Mouse (Mus musculus): ENCODE results near the gene Sash3. TPM values are rescaled to one million over a fixed set of nuclear protein-coding genes. Genes with fewer than 3 reads are reported as not detected.

The Sash3 gene
- polyA plus RNA-seq, 1 experiment: not detected

GRCm38 (mm10) chrX:48136935-48137334 is 9.3 kb upstream of the Sash3 start:
- Histone ChIP-seq H3K4me3 (no peak overlapping the region), H3K36me3 (ENCODE audit: control insufficient read depth, insufficient read depth) (no peaks in the 10 kb centered on the region), H3K79me2 (ENCODE audit: control insufficient read depth, insufficient read depth) (no peaks in the 10 kb centered on the region), H3K4me2 (ENCODE audit: low read depth) (no peak overlapping the region), H3ac (ENCODE audit: control insufficient read depth, insufficient read length) (no peak overlapping the region), H3K27me3 (ENCODE audit: control insufficient read depth, insufficient read depth, insufficient read length) (peaks cover 4% of the 10 kb centered on the region)
- TF ChIP-seq TCF12 (IDR thresholded peaks at IDR 0.05; ENCODE audit: insufficient read depth, poor library complexity, severe bottlenecking): no peak

- no peaks in the 10 kb centered on the region for H3K36me3 ChIP-seq (ENCODE audit: control insufficient read depth, insufficient read depth)
- no peak overlapping the region for H3K4me3 ChIP-seq
- peaks cover 4% of the 10 kb centered on the region for H3K27me3 ChIP-seq (ENCODE audit: control insufficient read depth, insufficient read depth, insufficient read length)
- no peaks in the 10 kb centered on the region for H3K79me2 ChIP-seq (ENCODE audit: control insufficient read depth, insufficient read depth)
- no peak overlapping the region for H3K4me2 ChIP-seq (ENCODE audit: low read depth)
- H3ac ChIP-seq (ENCODE audit: control insufficient read depth, insufficient read length): no peak overlapping the region
- TF ChIP-seq CEBPB (IDR thresholded peaks at IDR 0.05; ENCODE audit: insufficient read depth, poor library complexity, severe bottlenecking): no peak
- no peak for TF ChIP-seq MAX (IDR thresholded peaks at IDR 0.05; ENCODE audit: low read depth)
- TF ChIP-seq TCF3 (IDR thresholded peaks at IDR 0.05; ENCODE audit: insufficient read length, low read depth): no peak
- no peak for TF ChIP-seq TCF12 (IDR thresholded peaks at IDR 0.05; ENCODE audit: insufficient read depth, poor library complexity, severe bottlenecking)
- TF ChIP-seq SRF (IDR thresholded peaks at IDR 0.05; ENCODE audit: control insufficient read depth, insufficient read length, low read depth): no peak
- TF ChIP-seq REST (IDR thresholded peaks at IDR 0.05; ENCODE audit: insufficient read depth, insufficient read length): no peak
- no peak for TF ChIP-seq USF1 (IDR thresholded peaks at IDR 0.05; ENCODE audit: low read depth)
- no peak for TF ChIP-seq MYOD1 (IDR thresholded peaks at IDR 0.05; ENCODE audit: control insufficient read depth in 1 of 3, insufficient read length in 2 of 3, low read depth in 2 of 3)
- no peak for TF ChIP-seq POLR2A (IDR thresholded peaks at IDR 0.05; ENCODE audit: insufficient read length, low read depth)
- no peak for TF ChIP-seq MYOG (IDR thresholded peaks at IDR 0.05; ENCODE audit: control insufficient read depth in 1 of 3, insufficient read depth in 1 of 3, insufficient read length in 2 of 3, low read depth in 2 of 3)
- no peak for TF ChIP-seq E2F4 (IDR thresholded peaks at IDR 0.05; ENCODE audit: insufficient read depth)
- no peak for TF ChIP-seq POLR2AphosphoS2 (IDR thresholded peaks at IDR 0.05; ENCODE audit: insufficient read length, low read depth)
Observed at GRCm38 (mm10) chrX:48138011-48138410, 8.2 kb upstream of the Sash3 start.

GRCm38 (mm10) chrX:48138539-48139275 is 7.5 kb upstream of the Sash3 start:
- H3K79me2 ChIP-seq (ENCODE audit: control insufficient read depth, insufficient read depth): no peaks in the 10 kb centered on the region
- no peak overlapping the region for H3ac ChIP-seq (ENCODE audit: control insufficient read depth, insufficient read length)
- H3K36me3 ChIP-seq (ENCODE audit: control insufficient read depth, insufficient read depth): no peaks in the 10 kb centered on the region
- no peak overlapping the region for H3K4me3 ChIP-seq
- H3K27me3 ChIP-seq (ENCODE audit: control insufficient read depth, insufficient read depth, insufficient read length): peaks cover 4% of the 10 kb centered on the region
- H3K4me2 ChIP-seq (ENCODE audit: low read depth): no peak overlapping the region
- TF ChIP-seq USF1 (IDR thresholded peaks at IDR 0.05; ENCODE audit: low read depth) (no peak), MYOD1 (IDR thresholded peaks at IDR 0.05; ENCODE audit: control insufficient read depth in 1 of 3, insufficient read length in 2 of 3, low read depth in 2 of 3) (no peak), E2F4 (IDR thresholded peaks at IDR 0.05; ENCODE audit: insufficient read depth) (no peak), TCF3 (IDR thresholded peaks at IDR 0.05; ENCODE audit: insufficient read length, low read depth) (no peak), REST (IDR thresholded peaks at IDR 0.05; ENCODE audit: insufficient read depth, insufficient read length) (no peak), TCF12 (IDR thresholded peaks at IDR 0.05; ENCODE audit: insufficient read depth, poor library complexity, severe bottlenecking) (no peak), CEBPB (IDR thresholded peaks at IDR 0.05; ENCODE audit: insufficient read depth, poor library complexity, severe bottlenecking) (no peak), POLR2AphosphoS2 (IDR thresholded peaks at IDR 0.05; ENCODE audit: insufficient read length, low read depth) (no peak), SRF (IDR thresholded peaks at IDR 0.05; ENCODE audit: control insufficient read depth, insufficient read length, low read depth) (no peak), MAX (IDR thresholded peaks at IDR 0.05; ENCODE audit: low read depth) (no peak), POLR2A (IDR thresholded peaks at IDR 0.05; ENCODE audit: insufficient read length, low read depth) (no peak), MYOG (IDR thresholded peaks at IDR 0.05; ENCODE audit: control insufficient read depth in 1 of 3, insufficient read depth in 1 of 3, insufficient read length in 2 of 3, low read depth in 2 of 3) (no peak)

GRCm38 (mm10) chrX:48139368-48140285 is 6.6 kb upstream of the Sash3 start:
- no peaks in the 10 kb centered on the region for H3K79me2 ChIP-seq (ENCODE audit: control insufficient read depth, insufficient read depth)
- no peak for TF ChIP-seq POLR2A (IDR thresholded peaks at IDR 0.05; ENCODE audit: insufficient read length, low read depth)
- no peak for TF ChIP-seq MYOD1 (IDR thresholded peaks at IDR 0.05; ENCODE audit: control insufficient read depth in 1 of 3, insufficient read length in 2 of 3, low read depth in 2 of 3)
- TF ChIP-seq MAX (IDR thresholded peaks at IDR 0.05; ENCODE audit: low read depth): no peak
- TF ChIP-seq REST (IDR thresholded peaks at IDR 0.05; ENCODE audit: insufficient read depth, insufficient read length): no peak
- no peak for TF ChIP-seq CEBPB (IDR thresholded peaks at IDR 0.05; ENCODE audit: insufficient read depth, poor library complexity, severe bottlenecking)
- TF ChIP-seq POLR2AphosphoS2 (IDR thresholded peaks at IDR 0.05; ENCODE audit: insufficient read length, low read depth): no peak
- no peak for TF ChIP-seq TCF12 (IDR thresholded peaks at IDR 0.05; ENCODE audit: insufficient read depth, poor library complexity, severe bottlenecking)
- no peak for TF ChIP-seq TCF3 (IDR thresholded peaks at IDR 0.05; ENCODE audit: insufficient read length, low read depth)
- no peak for TF ChIP-seq USF1 (IDR thresholded peaks at IDR 0.05; ENCODE audit: low read depth)
- TF ChIP-seq E2F4 (IDR thresholded peaks at IDR 0.05; ENCODE audit: insufficient read depth): no peak
- TF ChIP-seq SRF (IDR thresholded peaks at IDR 0.05; ENCODE audit: control insufficient read depth, insufficient read length, low read depth): no peak
- TF ChIP-seq MYOG (IDR thresholded peaks at IDR 0.05; ENCODE audit: control insufficient read depth in 1 of 3, insufficient read depth in 1 of 3, insufficient read length in 2 of 3, low read depth in 2 of 3): no peak
- no peak overlapping the region for H3K4me2 ChIP-seq (ENCODE audit: low read depth)
- peaks cover 4% of the 10 kb centered on the region for H3K27me3 ChIP-seq (ENCODE audit: control insufficient read depth, insufficient read depth, insufficient read length)
- H3K4me3 ChIP-seq: no peak overlapping the region
- no peaks in the 10 kb centered on the region for H3K36me3 ChIP-seq (ENCODE audit: control insufficient read depth, insufficient read depth)
- no peak overlapping the region for H3ac ChIP-seq (ENCODE audit: control insufficient read depth, insufficient read length)
